In genomic region chr19:10362473-10363129, GRCm38 (mm10) we compare ENCODE assay signal across 26 mouse cellular contexts. TPM values are rescaled to one million over a fixed set of nuclear protein-coding genes. Genes with fewer than 3 reads are reported as not detected.
A peak's percentile ranks its signal among the peaks of the same experiment; 100 is the strongest.
DNase-seq lines count a peak whose midpoint lies in the region; ATAC-seq lines count a peak whose summit lies in the region.
"Had no signal": no experiment of that assay in that cellular context is flagged by ENCODE, and none has a peak within 500 bp of the region (broad histone marks: within the 10 kb centered on the region; RNA-seq: fewer than 3 reads in every experiment).

No protein-coding gene starts in this region.

- no peaks in the 10 kb centered on the region for H3K36me3 ChIP-seq in kidney, embryonic 16.5 days (ENCODE audit: insufficient read depth, low read length)
- H3K36me3 ChIP-seq in midbrain, embryonic 10.5 days: no peaks in the 10 kb centered on the region
- no peaks in the 10 kb centered on the region for H3K36me3 ChIP-seq in midbrain, embryonic 11.5 days (ENCODE audit: control insufficient read depth, insufficient read depth, low read length)
- H3K36me3 ChIP-seq: hindbrain, embryonic 10.5 days; intestine, embryonic 15.5 days; liver, embryonic 13.5 days; neural tube, embryonic 12.5 days had no signal

- H3K9me3 ChIP-seq in kidney, embryonic 16.5 days (ENCODE audit: low read length): no peaks in the 10 kb centered on the region
- no peaks in the 10 kb centered on the region for H3K9me3 ChIP-seq in midbrain, embryonic 10.5 days (replicated peaks)
- no peaks in the 10 kb centered on the region for H3K9me3 ChIP-seq in midbrain, embryonic 11.5 days (ENCODE audit: control insufficient read depth, low read length)
- H3K9me3 ChIP-seq: forebrain, embryonic 13.5 days; hindbrain, embryonic 10.5 days; intestine, embryonic 15.5 days; liver, embryonic 13.5 days; neural tube, embryonic 12.5 days had no signal

- peaks cover 14% of the 10 kb centered on the region for H3K27me3 ChIP-seq in kidney, embryonic 16.5 days (ENCODE audit: insufficient read depth, low read length)
- H3K27me3 ChIP-seq in midbrain, embryonic 10.5 days (ENCODE audit: low read depth, poor library complexity, severe bottlenecking): peaks cover 14% of the 10 kb centered on the region
- H3K27me3 ChIP-seq in midbrain, embryonic 11.5 days (ENCODE audit: control insufficient read depth, insufficient read depth, low read length): no peaks in the 10 kb centered on the region; the same call in 1 of the 2 replicates
- H3K27me3 ChIP-seq: intestine, embryonic 15.5 days; liver, embryonic 13.5 days; neural tube, embryonic 12.5 days had no signal

- intact Hi-C loops in left cerebral cortex, postnatal 36 days (cut with DNase I): no loop called here

- DNase-seq in kidney, adult 9 months: no peak
- DNase-seq in midbrain, embryonic 10.5 days (ENCODE audit: low spot score): no peak
- no peak for DNase-seq in midbrain, embryonic 11.5 days (ENCODE audit: low spot score, missing footprints)
- peak; percentile 45 to 58 for DNase-seq in left cerebral cortex, postnatal 36 days (ENCODE audit: low spot score in 2 of 2)
- DNase-seq in retina, embryonic 14.5 days (ENCODE audit: low spot score): no peak
- DNase-seq: cerebellum, adult 18-20 months; gastrocnemius, postnatal 10 days; heart, postnatal 10 days; liver, embryonic 13.5 days; lung, adult 2 months; lung, postnatal 14 days; midbrain, embryonic 14.5 days; retina, postnatal 1 day; thymus, postnatal 25 days had no signal

- H3K27ac ChIP-seq in kidney, embryonic 16.5 days (ENCODE audit: low read length): no peak overlapping the region
- peak overlapping the region; percentile 68 for H3K27ac ChIP-seq in midbrain, embryonic 10.5 days (replicated peaks)
- no peak overlapping the region for H3K27ac ChIP-seq in midbrain, embryonic 11.5 days (ENCODE audit: low read depth, low read length)
- H3K27ac ChIP-seq: forebrain, embryonic 13.5 days; hindbrain, embryonic 10.5 days; intestine, embryonic 15.5 days; kidney, postnatal 0 days; left cerebral cortex, adult 2 months; liver, embryonic 13.5 days; neural tube, embryonic 12.5 days had no signal

- H3K4me2 ChIP-seq in kidney, embryonic 16.5 days (replicated peaks; ENCODE audit: low read depth, low read length): no peak overlapping the region
- no peak overlapping the region for H3K4me2 ChIP-seq in midbrain, embryonic 11.5 days
- H3K4me2 ChIP-seq: forebrain, embryonic 13.5 days; heart, embryonic 11.5 days; intestine, embryonic 15.5 days; liver, embryonic 13.5 days; neural tube, embryonic 12.5 days had no signal

- no peak overlapping the region for H3K9ac ChIP-seq in kidney, embryonic 16.5 days (replicated peaks; ENCODE audit: low read length)
- no peak overlapping the region for H3K9ac ChIP-seq in midbrain, embryonic 11.5 days (ENCODE audit: low read length)
- H3K9ac ChIP-seq: forebrain, embryonic 13.5 days; intestine, embryonic 15.5 days; liver, embryonic 13.5 days; neural tube, embryonic 12.5 days had no signal

- H3K4me3 ChIP-seq in kidney, embryonic 16.5 days (ENCODE audit: low read length): no peak overlapping the region
- no peak overlapping the region for H3K4me3 ChIP-seq in midbrain, embryonic 10.5 days
- no peak overlapping the region for H3K4me3 ChIP-seq in midbrain, embryonic 11.5 days (ENCODE audit: low read depth, low read length)
- H3K4me3 ChIP-seq: forebrain, embryonic 13.5 days; hindbrain, embryonic 10.5 days; intestine, embryonic 15.5 days; left cerebral cortex, adult 2 months; liver, embryonic 13.5 days; neural tube, embryonic 12.5 days had no signal

- WGBS in kidney, embryonic 16.5 days: 28% methylated on average over 6 of the region's 6 CpGs
- WGBS in midbrain, embryonic 10.5 days: 66% methylated on average over 6 of the region's 6 CpGs
- 74% methylated on average over 6 of the region's 6 CpGs for WGBS in midbrain, embryonic 11.5 days

- peak; percentile 63 for ATAC-seq in kidney, embryonic 16.5 days (ENCODE audit: low FRiP score, low TSS enrichment)
- no peak for ATAC-seq in midbrain, embryonic 11.5 days (ENCODE audit: low FRiP score)
- no peak for ATAC-seq in megakaryocyte, adult 5-6 weeks (ENCODE audit: poor library complexity, severe bottlenecking)
- ATAC-seq: forebrain, embryonic 13.5 days; hindbrain, embryonic 16.5 days; intestine, embryonic 15.5 days had no signal

- H3K4me1 ChIP-seq in kidney, embryonic 16.5 days (ENCODE audit: insufficient read depth, low read length): peaks cover 15% of the 10 kb centered on the region
- H3K4me1 ChIP-seq in midbrain, embryonic 10.5 days: peaks cover 51% of the 10 kb centered on the region
- H3K4me1 ChIP-seq in midbrain, embryonic 11.5 days (ENCODE audit: control insufficient read depth, insufficient read depth, low read length): peaks cover 12% of the 10 kb centered on the region
- H3K4me1 ChIP-seq: forebrain, embryonic 13.5 days had no signal

RNA-seq across cellular contexts. Expression of gene Syt7, which starts 26.3 kb away (rescaled TPM):
- 0.96 and 1.6 TPM in 2 replicates for polyA plus RNA-seq in kidney, embryonic 16.5 days (2015; fragmentation: Nextera tagmentation; extraction: Ambion mirVana)
- 1.6 and 2.2 TPM in 2 replicates for polyA plus RNA-seq in midbrain, embryonic 10.5 days (2016; fragmentation: Nextera tagmentation; extraction: Ambion mirVana)
- 3.0 and 3.9 TPM in 2 replicates for polyA plus RNA-seq in midbrain, embryonic 11.5 days (2014; fragmentation: Nextera tagmentation; extraction: Ambion mirVana)
- 100 to 1,000 TPM; 331 to 365 TPM for total RNA-seq in left cerebral cortex, postnatal 36 days (2021)
- not detected in 2 replicates for total RNA-seq in megakaryocyte, adult 5-6 weeks (2015)
- not detected in 2 replicates for total RNA-seq in megakaryocyte, adult 5-6 weeks (2017)
- total RNA-seq: granulocyte monocyte progenitor cell, adult 5-6 weeks; megakaryocyte progenitor cell, adult 5-6 weeks had no signal

RNA-seq across cellular contexts. Expression of gene Dagla, which starts 57.9 kb away (rescaled TPM):
- polyA plus RNA-seq in kidney, embryonic 16.5 days (2015; fragmentation: Nextera tagmentation; extraction: Ambion mirVana): 3.2 and 4.2 TPM in 2 replicates
- polyA plus RNA-seq in midbrain, embryonic 10.5 days (2016; fragmentation: Nextera tagmentation; extraction: Ambion mirVana): 1.8 and 2.7 TPM in 2 replicates
- 1.2 and 1.3 TPM in 2 replicates for polyA plus RNA-seq in midbrain, embryonic 11.5 days (2014; fragmentation: Nextera tagmentation; extraction: Ambion mirVana)
- total RNA-seq in left cerebral cortex, postnatal 36 days (2021): 10 to 100 TPM; 92.4 to 94.3 TPM
- not detected in 2 replicates for total RNA-seq in megakaryocyte, adult 5-6 weeks (2015)
- total RNA-seq in megakaryocyte, adult 5-6 weeks (2017): not detected in 2 replicates

Comparison
In these comparisons a context has a peak if more than half of its experiments do, and no peak if none do; other contexts are left out.
1. DNase-seq: peak in left cerebral cortex, postnatal 36 days (2 of 2); none in kidney, adult 9 months (single experiment), midbrain, embryonic 10.5 days (single experiment), midbrain, embryonic 11.5 days (single experiment) and retina, embryonic 14.5 days (single experiment).